Mouse (Mus musculus) megakaryocyte-erythroid progenitor cell, adult 5-6 weeks (primary cell): ENCODE results near the gene Mnt. TPM values are rescaled to one million over a fixed set of nuclear protein-coding genes. Genes with fewer than 3 reads are reported as not detected.

Experiments
- ATAC-seq: replicated peaks from 2 replicates; pipeline ENCODE4 v1.8.0; 2016; ENCODE audit warnings: mild to moderate bottlenecking, inconsistent platforms; ENCODE audit not compliant: severe bottlenecking, poor library complexity, low FRiP score, low TSS enrichment
- total RNA-seq, 2 experiments: library from RNA; stranded (forward) in 1 of 2; stranded (reverse) in 1 of 2; fragments of 200-1000, 215-1000 nt in 1 of 2; fragments of >200 nt in 1 of 2; fragmentation: Nextera tagmentation in 1 of 2; gene quantifications; 2 replicates each; pipeline ENCODE4 v1.2.3; 2014 to 2017

Gene Mnt
- total RNA-seq, 2 experiments from 2014 or later: 2.6 to 17.1 TPM

DNA sequence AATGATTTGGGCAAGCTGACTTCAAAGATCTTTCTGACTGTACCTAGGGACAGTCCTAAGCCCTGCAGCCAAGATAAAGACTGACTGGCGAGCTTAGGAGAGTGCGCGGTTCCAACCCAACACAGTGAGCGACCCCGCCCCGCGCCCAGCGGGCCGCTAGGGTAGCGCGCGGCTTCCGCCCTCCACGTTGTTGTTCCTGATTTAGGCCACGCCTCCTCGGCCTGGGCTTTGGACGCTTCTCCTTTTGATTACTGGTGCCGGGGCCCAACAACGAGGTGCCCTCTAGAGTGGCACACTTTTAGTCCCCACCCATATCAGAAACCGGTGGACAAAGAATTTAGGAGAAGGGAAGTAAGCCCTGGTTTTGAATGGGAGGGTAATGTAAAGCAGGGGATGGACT lies 908 bp upstream of the Mnt start:
- ATAC-seq: peak; percentile 48

DNA sequence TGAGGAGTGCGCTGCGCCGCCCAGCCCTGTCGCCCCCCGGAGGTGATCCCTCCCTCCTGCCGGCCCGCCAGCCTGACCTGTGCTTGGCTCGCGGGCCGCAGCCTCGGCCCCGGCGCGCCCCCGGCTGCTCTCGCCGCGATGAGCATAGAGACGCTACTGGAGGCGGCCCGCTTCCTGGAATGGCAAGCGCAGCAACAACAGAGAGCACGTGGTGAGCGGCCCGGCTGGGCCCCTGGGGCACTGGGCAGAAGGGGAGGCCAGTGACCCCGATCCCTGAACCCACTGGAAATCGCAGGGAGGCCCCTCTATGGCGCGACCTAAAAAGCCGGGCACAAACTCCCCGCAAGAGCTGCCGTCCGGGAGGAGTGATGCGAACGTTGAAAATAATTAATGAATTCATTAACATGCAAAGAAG lies 478 bp downstream of the Mnt start:
- no peak for ATAC-seq

DNA sequence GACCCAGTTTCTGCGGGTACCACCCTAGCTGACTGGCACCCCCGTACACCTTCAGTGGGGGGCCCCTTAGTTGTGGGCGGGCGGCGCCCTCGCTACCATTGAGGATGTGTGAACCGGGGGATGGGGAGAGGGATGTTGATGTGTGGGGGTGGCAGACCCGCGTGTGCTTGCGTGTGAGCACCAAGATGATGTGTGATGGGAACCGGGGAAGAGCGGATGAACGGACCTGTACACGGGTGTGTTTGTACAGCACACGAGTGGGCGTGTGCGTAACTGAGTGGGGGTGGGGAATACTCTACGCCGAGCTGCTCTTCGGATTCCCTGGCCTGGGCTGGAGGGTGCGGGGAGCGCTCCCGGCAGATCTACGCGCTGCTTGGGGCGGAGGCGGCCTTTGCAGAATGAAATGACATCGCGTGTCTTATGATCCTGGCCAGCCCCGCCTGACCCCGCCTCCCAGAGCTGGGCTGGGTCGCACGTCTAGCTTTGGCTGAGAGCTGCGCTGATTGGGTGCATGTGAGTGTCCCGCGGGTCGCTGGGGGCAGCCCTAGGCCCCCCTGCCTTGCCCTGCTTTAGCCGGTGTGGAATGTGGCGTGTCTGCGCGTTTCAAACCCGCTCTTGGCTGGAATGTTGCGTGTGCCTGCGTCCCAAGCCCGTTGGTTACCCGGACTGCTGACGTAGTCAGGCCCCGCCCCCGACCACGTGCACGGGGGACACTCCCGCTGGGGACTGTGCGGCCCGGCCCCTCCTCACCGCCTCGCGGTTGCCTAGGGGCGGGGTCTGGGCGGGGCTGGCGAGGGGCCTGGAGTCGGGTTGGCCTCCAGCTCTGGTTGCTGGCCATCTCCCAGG lies 1.1 kb downstream of the Mnt start:
- peak; percentile 58 for ATAC-seq

DNA sequence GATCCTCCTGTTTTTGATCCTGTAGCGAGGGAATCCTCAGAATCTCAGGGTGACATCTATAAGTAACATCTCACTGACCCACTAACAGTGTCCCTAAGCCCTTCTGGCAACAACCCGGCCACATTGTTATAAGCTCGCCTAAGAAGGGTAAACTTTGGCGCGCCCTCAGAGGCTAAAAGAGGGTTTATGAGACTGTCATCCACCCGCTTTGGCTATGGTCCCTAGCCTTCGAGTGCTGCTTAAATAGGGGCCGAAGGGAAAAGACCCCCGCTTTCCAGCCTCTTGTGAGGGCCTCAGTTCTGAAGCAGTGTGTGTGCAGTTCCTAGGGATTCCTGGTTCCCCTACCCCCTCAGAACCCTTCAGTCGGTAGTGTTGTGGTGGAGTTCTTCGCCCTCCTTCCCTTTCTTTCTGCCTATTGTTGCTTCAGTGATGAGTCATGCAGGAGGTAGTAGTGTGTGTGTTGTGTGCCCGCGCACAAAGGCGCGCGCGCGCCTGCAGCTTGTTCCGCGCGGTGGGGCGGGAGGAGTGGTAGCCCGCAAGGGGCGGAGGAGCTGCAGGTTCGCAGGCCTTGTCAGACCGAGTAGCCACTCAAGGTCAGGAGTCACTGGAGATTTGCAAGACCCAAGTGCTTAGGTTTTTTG lies 1.9 kb downstream of the Mnt start:
- 0 out of 2 replicates have a peak, but pooled peaks have one; percentile 4 for ATAC-seq

DNA sequence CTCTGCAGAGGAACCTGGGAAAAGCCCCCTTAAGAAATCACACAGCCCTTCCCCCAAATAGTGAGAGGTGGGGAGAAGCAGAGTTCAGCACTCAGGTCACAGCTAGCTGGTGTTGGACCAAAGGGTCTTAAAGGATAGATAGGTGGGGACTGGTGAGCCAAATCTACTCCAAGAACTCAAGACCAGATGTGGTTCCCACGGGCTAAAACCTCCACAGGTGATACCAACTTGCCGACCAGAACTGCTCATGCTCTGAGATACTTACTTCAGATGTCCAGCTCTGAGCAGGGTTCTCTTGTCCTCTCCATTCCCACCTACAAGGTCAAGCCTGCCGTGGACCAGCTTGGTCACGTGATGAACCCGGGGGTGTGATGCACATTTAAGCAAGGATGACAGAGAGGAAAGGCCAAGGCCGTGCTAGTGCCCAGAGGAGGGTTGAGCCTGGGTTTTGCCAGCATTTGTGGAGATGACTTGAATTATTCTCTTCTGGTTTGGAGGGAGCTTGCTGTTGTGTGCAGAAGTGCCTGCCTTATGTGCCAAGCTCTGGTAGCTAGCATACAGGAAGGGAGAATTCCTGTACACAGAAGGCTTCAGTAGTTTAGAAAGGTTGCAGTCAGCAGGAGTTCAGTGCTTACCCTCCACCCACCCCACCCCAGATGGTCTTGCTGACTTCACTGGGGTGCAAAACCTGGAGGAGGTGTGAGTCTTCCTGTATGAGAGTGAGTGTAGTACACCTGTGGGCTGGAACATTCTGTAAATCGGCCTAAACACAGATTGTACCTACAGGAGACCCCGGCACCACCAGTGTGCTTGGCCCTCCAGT lies 3.0 kb downstream of the Mnt start:
- ATAC-seq: no peak

DNA sequence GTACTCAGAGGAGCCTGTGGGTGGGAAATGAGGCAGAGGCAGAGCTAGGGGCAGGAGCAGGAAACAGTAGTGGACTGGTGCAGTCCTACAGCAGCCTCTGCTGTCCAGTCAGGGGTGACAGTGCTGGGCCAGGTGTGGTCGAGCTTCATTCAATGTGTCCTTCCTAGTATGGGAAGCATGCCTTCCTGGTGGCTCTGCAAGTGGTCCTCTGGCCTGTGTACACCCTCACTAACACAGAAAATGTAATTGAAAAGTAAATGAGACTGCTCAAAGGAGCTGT lies 3.6 kb downstream of the Mnt start:
- no peak for ATAC-seq

DNA sequence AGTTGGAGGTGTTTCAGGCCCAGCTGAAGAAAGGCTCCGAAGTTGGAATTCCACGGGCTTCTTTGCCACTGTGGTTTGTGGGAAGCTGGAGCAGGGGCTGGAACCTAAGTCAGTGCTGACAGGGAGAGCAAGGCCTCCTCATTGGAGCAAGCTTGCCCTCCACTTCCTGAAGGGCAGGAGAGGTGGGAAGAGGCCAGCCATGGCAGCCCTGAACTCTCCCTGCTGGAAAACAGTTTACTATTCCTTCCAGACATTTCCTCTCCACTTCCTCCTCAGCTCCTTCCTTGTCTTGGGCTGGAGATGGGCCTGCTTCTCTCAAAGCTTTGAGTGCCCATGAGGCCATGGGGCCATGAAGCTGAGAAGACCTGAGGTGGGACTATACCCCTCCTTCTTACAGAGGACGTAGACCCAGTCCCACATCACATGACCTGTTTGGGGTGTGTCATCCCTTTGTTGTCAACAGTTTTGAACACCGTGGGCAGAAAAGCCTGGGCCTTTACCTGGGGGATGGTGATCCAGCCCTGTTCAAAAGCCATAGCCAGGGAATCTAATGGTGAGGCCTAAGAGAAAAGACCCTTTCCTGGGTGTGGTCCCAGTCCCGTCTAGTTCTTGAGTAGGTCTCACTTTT lies 4.0 kb downstream of the Mnt start:
- no peak for ATAC-seq

DNA sequence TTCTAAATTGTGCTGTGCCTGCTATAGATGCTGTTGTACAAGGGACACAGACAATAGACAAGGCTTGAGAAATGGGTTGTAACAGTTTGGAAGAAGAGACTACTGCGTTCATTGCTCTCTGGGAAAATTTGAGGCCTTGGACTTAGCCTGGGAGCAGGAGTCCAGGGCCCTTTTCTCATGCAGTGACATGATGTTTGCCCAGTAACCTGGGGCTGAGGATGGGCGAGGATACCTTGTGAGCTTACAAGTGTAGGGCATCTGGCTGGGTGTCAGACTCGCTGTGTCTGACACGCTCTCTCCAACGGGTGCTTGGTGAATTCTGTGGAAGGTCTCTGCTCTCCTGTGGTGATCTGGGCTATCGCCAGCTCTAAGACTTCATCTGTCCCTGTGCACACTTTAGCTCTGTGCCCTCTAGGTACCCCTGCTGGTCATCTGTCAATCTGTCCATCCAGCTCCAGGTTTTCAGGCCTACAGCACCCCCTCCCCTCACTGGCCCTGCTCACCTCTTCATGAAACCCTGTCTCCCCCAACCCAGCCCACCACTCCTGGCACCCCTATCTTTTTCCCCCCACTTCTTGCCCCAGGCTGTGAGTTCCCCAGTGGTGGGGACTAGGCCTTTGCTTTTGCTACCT lies 5.0 kb downstream of the Mnt start:
- no peak for ATAC-seq

DNA sequence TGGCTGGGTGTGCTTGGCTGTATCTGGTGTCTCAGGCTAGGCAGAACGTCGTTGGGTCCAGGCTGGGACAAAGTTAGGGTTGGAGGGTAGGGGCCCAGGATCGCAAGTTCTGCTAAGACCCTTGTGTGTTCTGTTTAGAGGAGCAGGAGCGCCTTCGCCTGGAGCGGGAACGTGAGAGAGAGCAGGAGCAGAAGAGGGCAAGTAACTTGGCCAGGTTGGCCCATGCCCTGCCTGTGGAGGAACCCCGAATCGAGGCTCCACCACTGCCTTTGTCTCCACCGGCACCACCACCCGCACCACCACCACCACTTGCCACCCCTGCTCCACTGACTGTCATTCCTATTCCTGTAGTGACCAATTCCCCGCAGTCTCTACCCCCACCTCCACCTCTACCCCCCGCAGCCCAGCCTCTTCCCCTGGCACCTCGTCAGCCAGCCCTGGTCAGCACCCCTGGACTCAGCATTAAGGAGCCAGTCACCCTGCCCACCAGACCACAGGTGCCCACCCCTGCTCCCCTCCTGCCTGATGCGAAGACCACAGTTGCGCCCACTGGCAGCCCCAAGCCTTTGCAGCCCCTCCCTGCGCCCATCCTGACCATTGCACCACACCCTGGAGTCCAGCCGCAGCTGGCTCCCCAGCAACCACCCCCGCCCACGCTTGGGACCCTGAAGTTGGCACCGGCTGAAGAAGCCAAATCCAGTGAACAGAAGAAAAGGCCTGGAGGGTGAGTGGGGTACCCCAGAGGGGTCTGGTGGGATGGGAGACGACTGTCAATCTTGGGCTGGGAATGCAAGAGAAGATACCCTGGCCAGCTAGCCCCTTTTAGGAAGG lies 5.7 kb downstream of the Mnt start:
- no peak for ATAC-seq

DNA sequence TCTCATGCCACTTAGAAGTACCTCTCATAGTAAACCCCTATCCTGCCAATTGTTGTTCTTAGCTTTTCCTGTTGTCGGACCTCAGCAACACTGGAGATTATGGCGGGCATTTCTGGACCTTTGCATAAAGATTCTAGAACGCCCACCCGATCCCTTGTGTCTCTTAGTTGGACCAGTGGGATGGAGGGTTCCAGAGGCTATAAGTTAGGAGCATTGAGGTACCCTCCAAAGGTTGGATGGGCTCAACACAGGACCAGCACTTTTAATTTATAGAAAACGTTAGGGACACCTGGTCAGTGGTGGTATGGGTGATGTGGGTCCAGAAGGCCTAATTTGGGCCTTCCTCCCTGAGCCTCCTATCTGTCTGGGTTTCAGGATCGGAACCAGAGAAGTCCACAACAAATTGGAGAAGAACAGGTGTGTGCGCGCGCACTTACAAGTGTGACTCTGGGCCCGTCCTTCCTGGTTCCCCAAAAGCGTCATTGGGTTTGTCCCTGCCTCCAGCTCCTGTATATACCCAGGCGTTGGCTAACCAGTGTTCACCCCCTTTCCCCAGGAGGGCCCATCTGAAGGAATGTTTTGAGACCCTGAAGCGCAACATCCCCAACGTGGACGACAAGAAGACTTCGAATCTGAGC lies 6.5 kb downstream of the Mnt start:
- peak; percentile 8 for ATAC-seq

DNA sequence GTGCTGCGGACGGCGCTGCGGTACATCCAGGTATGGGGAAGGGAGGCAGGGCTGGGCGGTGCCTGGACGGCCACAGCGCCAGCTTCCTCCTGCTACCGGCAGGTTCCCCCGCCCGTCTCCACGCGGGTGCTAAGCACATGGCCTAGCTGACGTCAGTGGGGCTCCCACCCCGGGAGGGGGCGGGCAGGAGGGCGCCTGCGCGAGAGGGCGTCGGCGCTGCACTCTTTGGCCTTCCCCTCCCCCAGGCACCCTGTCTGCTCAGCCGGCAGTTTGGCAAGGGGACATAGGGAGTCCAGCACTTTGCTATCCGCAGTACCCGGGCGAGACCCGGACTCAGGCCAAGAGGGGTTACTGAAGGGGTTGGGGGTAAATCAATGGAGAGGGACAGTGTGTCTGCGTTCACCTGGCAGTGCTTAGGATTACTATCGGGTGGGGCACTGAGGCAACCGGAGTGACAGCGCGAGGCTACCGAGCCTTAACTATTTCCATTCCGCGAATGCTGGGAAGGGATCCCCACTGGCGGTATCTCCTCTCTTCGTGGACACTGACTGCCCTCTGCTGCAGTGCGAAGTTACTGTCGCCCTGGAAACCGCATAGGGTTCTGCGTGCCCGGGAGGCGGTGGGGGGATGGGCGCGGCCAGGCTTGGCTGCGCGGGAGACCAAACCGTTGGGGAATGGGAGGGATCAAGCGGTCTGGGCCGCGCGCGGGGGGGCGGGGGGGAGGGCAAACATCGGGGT lies 7.1 kb downstream of the Mnt start:
- peak; percentile 79 for ATAC-seq

DNA sequence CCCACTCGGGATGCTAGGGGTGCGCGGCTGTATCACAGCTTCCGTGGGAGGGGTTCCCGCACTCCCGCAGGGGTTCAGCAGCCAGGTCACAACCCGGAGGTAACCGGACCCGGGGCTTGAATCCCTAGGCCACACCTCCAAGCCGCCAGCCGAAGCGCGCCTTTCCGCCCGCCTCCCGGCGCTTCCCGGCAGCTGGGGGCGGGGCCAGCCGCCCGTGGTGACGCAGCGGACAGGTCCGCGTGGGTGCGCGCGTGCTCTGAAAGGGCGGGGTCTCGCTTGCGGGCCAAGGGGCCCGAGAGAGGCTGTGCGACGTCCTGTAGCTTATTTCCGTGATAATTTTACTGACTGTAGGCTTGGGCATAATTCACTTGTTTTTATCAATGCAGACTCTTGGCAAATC lies 7.7 kb downstream of the Mnt start:
- ATAC-seq: peak; percentile 55

DNA sequence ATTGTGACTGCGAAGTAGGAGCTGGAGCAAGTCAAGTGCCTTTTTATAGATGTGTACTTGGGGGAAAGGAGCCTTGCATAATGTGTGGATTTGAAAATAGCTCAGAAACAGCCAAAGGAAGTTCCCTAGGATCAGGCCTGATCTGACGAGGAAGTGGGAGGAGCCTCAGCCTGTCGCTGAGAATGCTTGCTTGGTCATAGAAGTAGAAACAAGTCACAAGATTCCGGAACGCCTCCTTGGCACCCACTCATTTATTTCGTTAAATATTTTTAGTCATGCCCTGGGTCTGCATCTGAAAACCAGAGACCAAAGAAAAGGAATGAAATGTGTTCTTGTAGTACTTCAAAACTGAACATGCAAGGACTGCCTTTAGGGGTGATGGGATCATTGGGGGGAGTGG lies 8.3 kb downstream of the Mnt start:
- peak; percentile 35; the same call in 1 of the 2 replicates for ATAC-seq

DNA sequence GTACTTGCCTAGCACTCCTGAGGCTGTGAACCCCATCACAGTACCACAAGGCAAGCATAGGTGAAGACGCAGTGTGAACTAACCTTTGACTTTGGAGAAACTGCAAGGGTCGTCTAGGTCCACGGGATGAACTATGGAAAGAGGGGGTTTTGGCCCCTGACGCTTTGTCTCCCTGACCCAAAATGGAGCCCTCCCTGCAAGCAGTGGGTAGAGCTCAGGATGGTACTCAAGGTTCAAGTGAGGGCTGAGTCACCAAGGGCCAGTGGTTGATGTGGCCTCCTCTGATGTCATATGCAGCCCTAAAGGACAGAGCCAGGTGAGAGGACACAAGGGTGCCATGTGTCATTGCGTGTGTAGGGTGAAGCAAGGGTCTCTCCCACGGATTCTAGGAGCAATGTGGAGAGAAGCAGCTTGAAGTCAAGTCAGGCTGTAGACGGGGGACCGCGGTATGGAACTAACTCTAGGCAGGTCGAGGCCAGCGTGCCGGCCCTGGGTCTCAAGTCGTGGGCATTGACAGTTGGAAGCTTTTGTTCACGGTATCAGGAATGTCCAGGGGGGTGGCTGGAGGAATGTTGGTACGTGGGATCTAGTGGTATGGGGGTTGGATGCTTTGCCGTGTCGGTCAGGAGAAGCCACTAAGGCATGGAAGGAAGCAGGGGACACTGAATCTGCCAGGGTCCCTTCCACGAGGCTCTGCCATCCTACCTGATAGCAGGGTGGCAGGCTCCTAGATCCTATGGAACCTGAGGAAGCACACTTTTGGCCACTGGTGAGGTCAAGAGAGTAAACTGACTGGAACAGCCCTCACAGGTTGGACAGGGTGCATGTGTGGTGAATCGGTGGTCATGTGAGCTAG lies 9.4 kb downstream of the Mnt start:
- ATAC-seq: no peak

DNA sequence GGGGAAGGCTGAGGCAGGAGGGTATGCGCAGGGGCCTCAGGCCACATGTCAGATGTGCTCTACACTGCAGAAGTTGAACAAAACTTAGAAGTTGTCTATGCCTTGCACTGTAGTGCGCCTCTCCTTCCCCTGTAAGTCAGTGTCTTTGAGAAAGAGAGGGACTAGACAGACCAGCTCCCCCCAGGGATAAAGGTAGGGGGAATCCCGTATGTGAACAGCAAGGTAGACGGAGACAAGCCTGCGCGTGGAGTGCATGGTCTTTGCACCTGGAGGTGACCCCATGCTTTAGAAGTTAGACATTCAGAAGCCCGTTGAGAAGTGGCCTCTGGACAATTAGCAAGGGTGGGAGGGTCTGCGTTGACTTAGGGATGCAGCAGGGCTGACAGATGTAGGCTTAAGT lies 10.0 kb downstream of the Mnt start:
- ATAC-seq: no peak

DNA sequence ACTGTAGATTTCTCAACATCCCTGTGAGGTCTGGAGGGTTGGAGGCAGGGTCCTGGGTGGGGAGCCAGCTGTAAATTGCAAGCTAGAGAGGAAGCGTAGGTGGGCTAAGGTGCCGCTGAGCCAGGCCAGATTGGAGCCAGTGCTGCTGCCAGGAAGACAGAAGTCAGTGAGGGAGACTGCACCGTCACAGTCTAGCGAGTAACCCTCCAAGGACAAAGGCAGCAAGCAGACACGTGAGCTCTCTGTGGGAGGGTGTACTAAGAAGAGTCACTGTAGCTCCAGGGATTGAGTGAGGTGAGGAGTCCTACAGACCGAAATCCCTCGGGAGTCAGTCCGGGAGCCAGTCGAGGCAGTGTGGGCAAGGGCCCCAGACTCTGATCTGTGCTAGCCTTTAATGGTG lies 10.6 kb downstream of the Mnt start:
- no peak for ATAC-seq

DNA sequence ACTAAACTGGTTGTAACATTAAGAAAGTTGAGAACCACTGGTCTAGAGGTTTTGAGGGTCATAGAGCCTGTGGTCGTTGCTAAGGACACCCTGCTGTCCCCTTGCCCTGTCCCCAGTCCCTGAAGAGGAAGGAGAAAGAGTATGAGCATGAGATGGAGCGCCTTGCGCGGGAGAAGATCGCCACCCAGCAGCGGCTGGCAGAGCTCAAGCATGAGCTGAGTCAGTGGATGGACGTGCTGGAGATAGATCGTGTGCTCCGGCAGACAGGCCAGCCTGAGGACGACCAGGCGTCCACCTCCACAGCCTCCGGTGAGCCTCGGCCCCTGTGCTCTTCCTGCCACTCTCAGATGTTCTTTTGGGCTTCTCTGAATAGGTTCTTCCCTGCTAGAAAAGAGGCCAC lies 11.3 kb downstream of the Mnt start:
- no peak for ATAC-seq
